Mouse (Mus musculus): ENCODE results near the gene Lgr6.

DNA sequence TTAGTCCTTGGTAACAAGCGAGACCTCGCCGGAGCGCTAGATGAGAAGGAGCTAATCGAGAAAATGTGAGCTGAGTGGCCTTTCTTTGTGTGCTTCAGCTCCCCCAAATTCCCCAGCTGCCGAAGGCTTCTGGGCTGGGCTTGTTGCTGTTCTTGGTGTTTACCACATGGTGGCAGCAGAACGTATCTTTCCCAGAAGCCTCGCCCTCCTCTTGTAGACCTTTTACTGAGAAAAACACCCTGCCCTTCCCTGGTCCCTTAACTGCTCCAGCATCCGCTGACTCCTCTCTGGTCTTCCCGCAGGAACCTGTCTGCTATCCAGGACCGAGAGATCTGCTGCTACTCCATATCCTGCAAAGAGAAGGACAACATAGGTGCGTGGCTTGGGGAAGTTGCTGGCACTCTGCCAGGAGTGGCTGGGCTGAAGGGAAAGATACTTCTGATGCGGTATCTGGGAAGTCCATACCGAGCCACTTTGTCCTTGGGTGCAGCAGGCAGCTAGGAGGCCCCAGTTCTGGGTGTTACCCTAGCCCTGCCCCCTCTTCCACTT lies 49.4 kb upstream of the Lgr6 start:
- TF ChIP-seq CTCF (IDR thresholded peaks at IDR 0.05; ENCODE audit: low read depth, low read length) (peak; percentile 72), POLR2A (IDR thresholded peaks at IDR 0.05; ENCODE audit: insufficient read depth, low read length) (no peak), EP300 (IDR thresholded peaks at IDR 0.05; ENCODE audit: insufficient read depth, low read depth, low read length) (no peak)

All from ES-Bruce4 (cell line).